Mouse (Mus musculus): ENCODE results near the gene Arhgap22. TPM values are rescaled to one million over a fixed set of nuclear protein-coding genes. Genes with fewer than 3 reads are reported as not detected.

Arhgap22 gene
- polyA plus RNA-seq, 1 experiment from 2014 or later = 1.8 TPM

DNA sequence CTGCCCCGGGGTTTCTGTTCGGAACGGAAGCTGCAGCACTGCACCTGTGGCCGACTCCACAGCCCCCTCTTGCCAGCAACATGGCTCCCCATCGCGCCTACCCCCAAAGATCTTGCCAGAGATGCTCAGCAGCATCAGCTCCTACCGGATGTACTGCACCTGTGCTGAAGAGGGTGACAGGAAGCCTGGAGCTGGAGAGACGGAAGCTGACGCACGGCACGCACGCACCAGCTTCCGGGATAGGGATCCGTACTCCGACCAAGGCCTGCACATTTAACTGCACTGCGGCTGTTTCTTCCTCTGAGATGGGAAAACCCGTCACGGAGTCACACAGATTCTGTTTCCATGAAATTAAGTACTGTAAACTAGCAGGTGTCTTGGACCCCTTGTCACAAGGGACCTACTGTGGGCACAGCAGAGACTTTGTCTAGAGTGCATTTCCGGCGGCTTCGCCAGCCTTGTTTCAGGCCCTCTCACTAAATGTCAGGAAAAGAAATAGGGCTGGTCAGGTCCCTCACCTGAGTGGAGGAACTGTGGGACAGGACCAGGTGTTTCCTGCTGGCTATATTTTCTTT, 23.9 kb upstream of the Arhgap22 start:
- Histone ChIP-seq H3K4me3 (ENCODE audit: low read depth, low read length) (no peak overlapping the region), H3K4me2 (ENCODE audit: low read depth, low read length, severe bottlenecking) (no peak overlapping the region), H3K36me3 (ENCODE audit: control insufficient read depth, insufficient read depth, low read length) (no peaks in the 10 kb centered on the region), H3K27me3 (ENCODE audit: control insufficient read depth, insufficient read depth, low read length) (no peaks in the 10 kb centered on the region), H3K27ac (ENCODE audit: low read depth, low read length) (no peak overlapping the region), H3K9me3 (ENCODE audit: control insufficient read depth, low read length) (no peaks in the 10 kb centered on the region), H3K9ac (ENCODE audit: low read length) (no peak overlapping the region), H3K4me1 (replicated peaks; ENCODE audit: control insufficient read depth, insufficient read depth, low read length) (no peaks in the 10 kb centered on the region)
- no peak for DNase-seq (ENCODE audit: low spot score)
- no peak for ATAC-seq (replicated peaks; ENCODE audit: low FRiP score)
- 92% methylated on average over 21 of the region's 21 CpGs for WGBS

DNA sequence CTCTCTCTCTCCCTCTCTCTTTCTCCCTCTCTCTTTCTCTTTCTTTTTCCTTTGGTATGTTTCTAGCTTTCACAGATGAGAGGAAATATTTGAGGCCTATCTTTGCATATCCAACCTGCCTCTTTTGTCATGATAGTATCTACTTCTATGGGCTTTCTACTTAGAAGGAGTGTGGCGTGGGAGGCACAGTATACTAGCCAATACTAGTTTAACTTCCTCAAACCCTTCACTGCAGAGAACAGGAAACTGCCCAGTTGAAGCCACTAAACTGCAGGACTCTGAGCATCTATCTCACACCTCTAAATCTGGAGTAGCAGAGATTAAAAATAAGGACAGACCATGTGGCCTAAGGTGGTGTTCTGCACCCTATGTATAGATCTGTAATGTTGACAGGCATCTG, 23.2 kb upstream of the Arhgap22 start:
- no peak for ATAC-seq (replicated peaks; ENCODE audit: low FRiP score)
- no peak overlapping the region for H3K4me2 ChIP-seq (ENCODE audit: low read depth, low read length, severe bottlenecking)
- H3K9ac ChIP-seq (ENCODE audit: low read length) = no peak overlapping the region
- H3K36me3 ChIP-seq (ENCODE audit: control insufficient read depth, insufficient read depth, low read length) = no peaks in the 10 kb centered on the region
- no peaks in the 10 kb centered on the region for H3K4me1 ChIP-seq (replicated peaks; ENCODE audit: control insufficient read depth, insufficient read depth, low read length)
- H3K4me3 ChIP-seq (ENCODE audit: low read depth, low read length) = no peak overlapping the region
- H3K9me3 ChIP-seq (ENCODE audit: control insufficient read depth, low read length) = no peaks in the 10 kb centered on the region
- WGBS = 77% methylated on average over 1 of the region's 1 CpGs
- H3K27me3 ChIP-seq (ENCODE audit: control insufficient read depth, insufficient read depth, low read length) = no peaks in the 10 kb centered on the region
- no peak overlapping the region for H3K27ac ChIP-seq (ENCODE audit: low read depth, low read length)
- no peak for DNase-seq (ENCODE audit: low spot score)

DNA sequence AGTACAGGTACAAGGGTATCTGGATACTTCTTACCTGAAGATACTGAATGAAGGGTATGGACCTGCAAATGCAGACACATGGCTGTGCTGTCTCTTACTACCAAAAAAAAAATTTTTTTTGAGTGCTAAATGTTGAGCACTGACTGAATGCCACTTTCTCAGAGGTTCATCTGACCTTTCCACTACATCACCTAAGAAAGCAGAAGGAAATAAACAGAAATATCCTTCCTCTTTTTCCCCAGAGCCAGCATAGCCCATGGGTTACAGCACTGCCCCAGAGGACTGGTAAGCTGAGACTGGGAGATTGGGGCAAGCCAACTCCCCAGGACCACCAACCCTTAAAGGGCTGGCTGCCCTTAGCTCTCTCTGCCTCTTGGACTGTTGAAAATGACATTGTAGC, 20.1 kb upstream of the Arhgap22 start:
- DNase-seq (ENCODE audit: low spot score) = no peak
- Histone ChIP-seq H3K4me2 (ENCODE audit: low read depth, low read length, severe bottlenecking) (no peak overlapping the region), H3K4me1 (replicated peaks; ENCODE audit: control insufficient read depth, insufficient read depth, low read length) (no peaks in the 10 kb centered on the region), H3K27ac (ENCODE audit: low read depth, low read length) (no peak overlapping the region), H3K9me3 (ENCODE audit: control insufficient read depth, low read length) (no peaks in the 10 kb centered on the region), H3K36me3 (ENCODE audit: control insufficient read depth, insufficient read depth, low read length) (no peaks in the 10 kb centered on the region), H3K4me3 (ENCODE audit: low read depth, low read length) (no peak overlapping the region), H3K9ac (ENCODE audit: low read length) (no peak overlapping the region), H3K27me3 (ENCODE audit: control insufficient read depth, insufficient read depth, low read length) (no peaks in the 10 kb centered on the region)
- no peak for ATAC-seq (replicated peaks; ENCODE audit: low FRiP score)

DNA sequence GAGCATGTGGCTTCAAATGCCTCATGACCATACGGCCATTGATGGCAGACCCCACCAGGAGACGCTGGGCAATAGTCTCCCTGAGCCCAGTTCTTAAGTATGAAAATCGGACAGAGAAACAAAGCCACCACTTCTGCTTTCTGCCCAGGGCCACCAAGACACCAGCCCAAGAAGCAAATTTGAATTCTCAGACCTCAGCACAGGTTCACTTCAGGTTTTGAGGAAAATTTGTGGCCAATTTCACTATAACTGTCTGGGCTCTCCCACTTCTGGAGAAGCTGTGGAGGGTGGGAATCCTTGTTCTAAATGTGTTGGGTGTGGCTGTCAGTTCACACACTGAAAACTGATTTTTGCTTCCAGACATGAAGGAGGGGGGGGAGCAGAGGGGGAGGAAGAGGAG, 19.6 kb upstream of the Arhgap22 start:
- no peaks in the 10 kb centered on the region for H3K4me1 ChIP-seq (replicated peaks; ENCODE audit: control insufficient read depth, insufficient read depth, low read length)
- no peaks in the 10 kb centered on the region for H3K27me3 ChIP-seq (ENCODE audit: control insufficient read depth, insufficient read depth, low read length)
- no peak for DNase-seq (ENCODE audit: low spot score)
- no peak overlapping the region for H3K4me3 ChIP-seq (ENCODE audit: low read depth, low read length)
- 85% methylated on average over 3 of the region's 3 CpGs for WGBS
- no peak overlapping the region for H3K27ac ChIP-seq (ENCODE audit: low read depth, low read length)
- H3K9me3 ChIP-seq (ENCODE audit: control insufficient read depth, low read length) = no peaks in the 10 kb centered on the region
- H3K36me3 ChIP-seq (ENCODE audit: control insufficient read depth, insufficient read depth, low read length) = no peaks in the 10 kb centered on the region
- H3K9ac ChIP-seq (ENCODE audit: low read length) = no peak overlapping the region
- no peak for ATAC-seq (replicated peaks; ENCODE audit: low FRiP score)
- no peak overlapping the region for H3K4me2 ChIP-seq (ENCODE audit: low read depth, low read length, severe bottlenecking)

DNA sequence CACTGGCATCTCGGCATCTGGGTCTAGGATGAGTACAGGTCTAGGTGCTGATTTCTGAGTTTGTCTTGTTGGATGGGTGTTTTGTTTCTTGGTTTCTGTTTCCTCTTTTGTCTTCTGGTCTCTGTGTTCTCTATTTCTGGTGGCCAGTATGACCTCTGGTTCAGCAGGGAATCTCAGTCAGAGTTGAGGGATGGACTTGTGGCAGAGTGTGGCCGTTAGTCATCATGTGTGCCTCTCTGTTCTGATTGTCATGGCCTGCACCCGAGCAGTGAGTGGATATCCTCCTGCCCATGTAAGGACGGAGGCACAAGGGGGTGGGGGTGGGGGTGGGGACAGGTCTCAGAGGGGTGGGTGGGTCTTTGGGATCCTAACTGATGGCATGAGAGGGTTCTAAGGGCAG, 11.7 kb upstream of the Arhgap22 start:
- H3K36me3 ChIP-seq (ENCODE audit: control insufficient read depth, insufficient read depth, low read length) = no peaks in the 10 kb centered on the region
- H3K9ac ChIP-seq (ENCODE audit: low read length) = no peak overlapping the region
- H3K4me1 ChIP-seq (replicated peaks; ENCODE audit: control insufficient read depth, insufficient read depth, low read length) = no peaks in the 10 kb centered on the region
- no peak overlapping the region for H3K4me2 ChIP-seq (ENCODE audit: low read depth, low read length, severe bottlenecking)
- H3K9me3 ChIP-seq (ENCODE audit: control insufficient read depth, low read length) = no peaks in the 10 kb centered on the region
- H3K27ac ChIP-seq (ENCODE audit: low read depth, low read length) = no peak overlapping the region
- WGBS = 86% methylated on average over 4 of the region's 4 CpGs
- H3K4me3 ChIP-seq (ENCODE audit: low read depth, low read length) = no peak overlapping the region
- DNase-seq (ENCODE audit: low spot score) (no peak), ATAC-seq (replicated peaks; ENCODE audit: low FRiP score) (no peak)
- no peaks in the 10 kb centered on the region for H3K27me3 ChIP-seq (ENCODE audit: control insufficient read depth, insufficient read depth, low read length)

DNA sequence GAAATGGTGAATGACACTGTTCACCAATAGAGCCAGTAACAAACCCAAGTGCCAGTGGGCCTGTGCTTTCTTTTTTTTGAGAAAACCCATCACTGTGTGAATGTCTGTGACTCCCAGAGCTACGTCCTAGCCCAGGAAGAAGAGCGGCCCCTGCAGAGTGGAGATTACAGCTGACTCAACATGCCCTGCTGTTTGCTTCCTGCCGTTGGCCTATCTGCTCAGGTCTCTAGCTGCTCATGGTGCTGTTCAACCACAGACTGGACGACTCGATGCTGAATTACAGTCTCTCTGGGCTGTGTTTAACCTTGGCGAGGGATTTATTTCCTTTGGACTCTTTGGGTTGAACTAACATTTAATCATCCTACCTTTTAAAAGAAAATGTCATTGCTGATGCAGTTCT, 10.9 kb upstream of the Arhgap22 start:
- Histone ChIP-seq H3K9me3 (ENCODE audit: control insufficient read depth, low read length) (no peaks in the 10 kb centered on the region), H3K4me1 (replicated peaks; ENCODE audit: control insufficient read depth, insufficient read depth, low read length) (no peaks in the 10 kb centered on the region), H3K4me3 (ENCODE audit: low read depth, low read length) (no peak overlapping the region), H3K4me2 (ENCODE audit: low read depth, low read length, severe bottlenecking) (no peak overlapping the region), H3K27ac (ENCODE audit: low read depth, low read length) (no peak overlapping the region), H3K27me3 (ENCODE audit: control insufficient read depth, insufficient read depth, low read length) (no peaks in the 10 kb centered on the region), H3K9ac (ENCODE audit: low read length) (no peak overlapping the region), H3K36me3 (ENCODE audit: control insufficient read depth, insufficient read depth, low read length) (no peaks in the 10 kb centered on the region)
- ATAC-seq (replicated peaks; ENCODE audit: low FRiP score) (no peak), DNase-seq (ENCODE audit: low spot score) (no peak)
- 84% methylated on average over 6 of the region's 6 CpGs for WGBS

DNA sequence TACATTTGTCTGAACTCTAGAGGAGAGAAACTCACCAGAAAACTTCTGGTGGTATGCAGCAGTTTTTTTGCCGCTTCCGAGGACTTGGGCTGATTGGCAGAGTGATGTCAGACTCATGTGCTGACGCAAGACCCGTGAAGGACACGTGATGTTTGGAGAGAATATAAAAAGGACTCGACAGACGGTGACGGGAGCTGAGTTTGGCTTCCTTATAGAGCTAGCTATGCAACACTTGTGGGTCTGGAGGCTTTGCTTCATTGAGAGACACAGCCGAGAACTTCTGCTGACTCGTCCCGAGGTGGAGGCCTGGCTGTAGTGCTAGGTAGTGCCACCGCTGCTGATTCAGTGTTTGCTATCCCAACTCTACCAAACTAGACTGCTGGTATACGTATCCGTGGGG, 10.0 kb upstream of the Arhgap22 start:
- ATAC-seq (replicated peaks; ENCODE audit: low FRiP score) (no peak), DNase-seq (ENCODE audit: low spot score) (no peak)
- H3K9me3 ChIP-seq (ENCODE audit: control insufficient read depth, low read length) = no peaks in the 10 kb centered on the region
- no peak overlapping the region for H3K4me3 ChIP-seq (ENCODE audit: low read depth, low read length)
- no peaks in the 10 kb centered on the region for H3K36me3 ChIP-seq (ENCODE audit: control insufficient read depth, insufficient read depth, low read length)
- H3K27me3 ChIP-seq (ENCODE audit: control insufficient read depth, insufficient read depth, low read length) = no peaks in the 10 kb centered on the region
- no peak overlapping the region for H3K4me2 ChIP-seq (ENCODE audit: low read depth, low read length, severe bottlenecking)
- H3K9ac ChIP-seq (ENCODE audit: low read length) = no peak overlapping the region
- 91% methylated on average over 14 of the region's 14 CpGs for WGBS
- H3K27ac ChIP-seq (ENCODE audit: low read depth, low read length) = no peak overlapping the region
- H3K4me1 ChIP-seq (replicated peaks; ENCODE audit: control insufficient read depth, insufficient read depth, low read length) = no peaks in the 10 kb centered on the region

DNA sequence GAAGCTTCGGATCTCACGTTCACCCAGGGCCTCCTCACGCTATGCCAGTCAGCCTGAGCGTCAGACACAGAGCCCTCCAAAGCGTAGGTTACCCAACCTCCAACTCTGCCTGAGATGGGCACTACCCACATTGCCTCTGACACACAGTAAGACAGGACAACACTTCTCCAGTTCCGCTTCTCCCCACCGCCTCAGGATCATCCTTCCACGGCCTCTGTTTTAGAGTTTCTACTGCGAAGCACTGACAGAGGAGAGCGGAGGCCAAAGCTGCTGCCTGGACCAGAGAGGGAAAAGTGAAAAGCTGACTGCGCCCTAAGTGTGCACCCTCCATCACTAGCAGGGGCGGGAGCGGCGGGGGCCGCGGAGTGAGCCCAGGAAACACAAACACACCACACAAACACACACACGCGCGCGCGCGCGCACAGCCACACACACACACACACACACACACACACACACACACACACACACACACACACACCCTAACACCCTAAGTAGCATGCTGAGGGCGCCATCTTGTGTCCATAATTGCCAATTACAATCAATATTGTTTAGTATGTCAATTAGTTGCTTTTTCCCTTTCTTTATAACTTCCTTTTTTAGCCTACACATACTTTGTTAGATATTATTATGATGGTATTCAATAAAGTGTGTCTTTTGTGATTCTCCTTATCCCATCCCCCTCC, 8.4 kb upstream of the Arhgap22 start:
- no peaks in the 10 kb centered on the region for H3K27me3 ChIP-seq (ENCODE audit: control insufficient read depth, insufficient read depth, low read length)
- peak overlapping the region; percentile 14; the same call in 1 of the 2 replicates for H3K4me3 ChIP-seq (ENCODE audit: low read depth, low read length)
- peak overlapping the region; percentile 28 for H3K4me2 ChIP-seq (ENCODE audit: low read depth, low read length, severe bottlenecking)
- WGBS = 32% methylated on average over 24 of the region's 24 CpGs
- no peak overlapping the region for H3K27ac ChIP-seq (ENCODE audit: low read depth, low read length)
- no peak for ATAC-seq (replicated peaks; ENCODE audit: low FRiP score)
- H3K4me1 ChIP-seq (replicated peaks; ENCODE audit: control insufficient read depth, insufficient read depth, low read length) = no peaks in the 10 kb centered on the region
- H3K9me3 ChIP-seq (ENCODE audit: control insufficient read depth, low read length) = no peaks in the 10 kb centered on the region
- H3K36me3 ChIP-seq (ENCODE audit: control insufficient read depth, insufficient read depth, low read length) = no peaks in the 10 kb centered on the region
- peak; percentile 61 for DNase-seq (ENCODE audit: low spot score)
- H3K9ac ChIP-seq (ENCODE audit: low read length) = no peak overlapping the region

DNA sequence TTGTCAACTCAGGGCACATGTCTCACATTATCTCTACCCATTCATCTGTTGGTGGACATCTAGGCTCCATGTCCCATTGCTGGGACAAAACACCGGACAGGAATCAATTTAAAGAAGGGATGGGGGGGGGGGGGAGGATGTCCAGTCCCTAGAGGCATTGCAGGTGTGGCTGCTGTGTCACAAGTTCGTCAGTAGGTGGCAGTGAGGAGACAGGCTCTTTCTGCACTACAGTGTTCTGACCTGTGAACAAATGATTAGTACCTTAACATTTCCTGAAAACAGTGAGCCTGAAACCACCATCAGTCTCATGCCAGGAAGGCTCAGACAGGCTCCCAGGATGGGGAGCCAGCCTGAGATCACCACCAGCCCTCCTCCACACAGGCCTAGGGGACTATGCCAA, 6.8 kb upstream of the Arhgap22 start:
- H3K4me2 ChIP-seq (ENCODE audit: low read depth, low read length, severe bottlenecking) = no peak overlapping the region
- H3K27me3 ChIP-seq (ENCODE audit: control insufficient read depth, insufficient read depth, low read length) = no peaks in the 10 kb centered on the region
- no peaks in the 10 kb centered on the region for H3K9me3 ChIP-seq (ENCODE audit: control insufficient read depth, low read length)
- no peaks in the 10 kb centered on the region for H3K4me1 ChIP-seq (replicated peaks; ENCODE audit: control insufficient read depth, insufficient read depth, low read length)
- no peak overlapping the region for H3K4me3 ChIP-seq (ENCODE audit: low read depth, low read length)
- no peak overlapping the region for H3K27ac ChIP-seq (ENCODE audit: low read depth, low read length)
- peak; percentile 51 for DNase-seq (ENCODE audit: low spot score)
- no peak for ATAC-seq (replicated peaks; ENCODE audit: low FRiP score)
- H3K9ac ChIP-seq (ENCODE audit: low read length) = no peak overlapping the region
- WGBS = 23% methylated on average over 2 of the region's 2 CpGs
- no peaks in the 10 kb centered on the region for H3K36me3 ChIP-seq (ENCODE audit: control insufficient read depth, insufficient read depth, low read length)
